Mouse (Mus musculus): ENCODE results near the gene Mcm9. TPM values are rescaled to one million over a fixed set of nuclear protein-coding genes. Genes with fewer than 3 reads are reported as not detected.

Gene Mcm9
- polyA plus RNA-seq, 1 experiment from 2014 or later: 17.1 TPM

GRCm38 (mm10) chr10:53608274-53608673 lies 22.0 kb downstream of the Mcm9 start:
- WGBS: 85% methylated on average over 2 of the region's 2 CpGs
- H3K36me3 ChIP-seq: peaks cover 67% of the 10 kb centered on the region
- H3K9ac ChIP-seq (replicated peaks): no peak overlapping the region

GRCm38 (mm10) chr10:53605328-53605727 lies 24.9 kb downstream of the Mcm9 start:
- Histone ChIP-seq H3K4me1 (peaks cover 12% of the 10 kb centered on the region), H3K4me2 (replicated peaks) (no peak overlapping the region), H3K27ac (replicated peaks) (no peak overlapping the region), H3K4me3 (no peak overlapping the region), H3K9ac (replicated peaks) (no peak overlapping the region), H3K36me3 (peaks cover 70% of the 10 kb centered on the region), H3K27me3 (no peaks in the 10 kb centered on the region), H3K9me3 (no peaks in the 10 kb centered on the region)
- ATAC-seq (ENCODE audit: low FRiP score, low read depth): no peak
- WGBS: 79% methylated on average over 2 of the region's 2 CpGs

More at GRCm38 (mm10) chr10:53608274-53608673, 22.0 kb downstream of the Mcm9 start:
- Histone ChIP-seq H3K4me2 (replicated peaks) (no peak overlapping the region), H3K27ac (replicated peaks) (no peak overlapping the region), H3K4me3 (no peak overlapping the region), H3K27me3 (no peaks in the 10 kb centered on the region), H3K4me1 (no peaks in the 10 kb centered on the region), H3K9me3 (no peaks in the 10 kb centered on the region)
- no peak for ATAC-seq (ENCODE audit: low FRiP score, low read depth)

- H3K27me3 ChIP-seq: no peaks in the 10 kb centered on the region
- H3K4me2 ChIP-seq (replicated peaks): peak overlapping the region; percentile 48
- H3K36me3 ChIP-seq: peaks cover 20% of the 10 kb centered on the region
- no peaks in the 10 kb centered on the region for H3K9me3 ChIP-seq
- 0 out of 2 replicates have a peak overlapping the region, but pooled peaks have one; percentile 28 for H3K9ac ChIP-seq (replicated peaks)
- peak overlapping the region; percentile 29 for H3K4me3 ChIP-seq
- H3K4me1 ChIP-seq: peaks cover 30% of the 10 kb centered on the region
- 55% methylated on average over 5 of the region's 5 CpGs for WGBS
- H3K27ac ChIP-seq (replicated peaks): no peak overlapping the region
- no peak for ATAC-seq (ENCODE audit: low FRiP score, low read depth)
These were observed 31.4 kb downstream of the Mcm9 start for GRCm38 (mm10) chr10:53598821-53599220.

- peak; percentile 28 for ATAC-seq (ENCODE audit: low FRiP score, low read depth)
- H3K9ac ChIP-seq (replicated peaks): peak overlapping the region; percentile 97
- peak overlapping the region; percentile 64 for H3K4me2 ChIP-seq (replicated peaks)
- no peaks in the 10 kb centered on the region for H3K27me3 ChIP-seq
- H3K4me3 ChIP-seq: peak overlapping the region; percentile 97
- H3K4me1 ChIP-seq: peaks cover 30% of the 10 kb centered on the region
- WGBS: under 1% methylated on average over 77 of the region's 99 CpGs
- H3K9me3 ChIP-seq: no peaks in the 10 kb centered on the region
- peaks cover 12% of the 10 kb centered on the region for H3K36me3 ChIP-seq
- peak overlapping the region; percentile 99 for H3K27ac ChIP-seq (replicated peaks)
These were observed 32.9 kb downstream of the Mcm9 start for GRCm38 (mm10) chr10:53597121-53597881.

GRCm38 (mm10) chr10:53596677-53597120 lies 33.5 kb downstream of the Mcm9 start, which contains the start of gene Asf1a:
Asf1a (plus strand) TSS chr10:53596757.
- H3K4me3 ChIP-seq: peak within 1 kb of the TSS; percentile 97
- peak within 1 kb of the TSS; percentile 97 for H3K9ac ChIP-seq (replicated peaks)
- ATAC-seq (ENCODE audit: low FRiP score, low read depth): peak; percentile 98
- peaks cover 32% of the 10 kb centered on the region for H3K4me1 ChIP-seq
- under 1% methylated on average over 35 of the region's 52 CpGs for WGBS
- no peaks in the 10 kb centered on the region for H3K27me3 ChIP-seq
- peak within 1 kb of the TSS; percentile 99 for H3K27ac ChIP-seq (replicated peaks)
- peaks cover 9% of the 10 kb centered on the region for H3K36me3 ChIP-seq
- no peaks in the 10 kb centered on the region for H3K9me3 ChIP-seq
- H3K4me2 ChIP-seq (replicated peaks): peak within 1 kb of the TSS; percentile 64

- WGBS: 11% methylated on average over 23 of the region's 27 CpGs
- peak; percentile 93 for ATAC-seq (ENCODE audit: low FRiP score, low read depth)
- peaks cover 26% of the 10 kb centered on the region for H3K4me1 ChIP-seq
- H3K4me3 ChIP-seq: peak overlapping the region; percentile 97
- peaks cover 3% of the 10 kb centered on the region; the same call in 1 of the 2 replicates for H3K36me3 ChIP-seq
- no peaks in the 10 kb centered on the region for H3K27me3 ChIP-seq
- peak overlapping the region; percentile 56 for H3K9ac ChIP-seq (replicated peaks)
- H3K27ac ChIP-seq (replicated peaks): peak overlapping the region; percentile 89
- no peaks in the 10 kb centered on the region for H3K9me3 ChIP-seq
- H3K4me2 ChIP-seq (replicated peaks): peak overlapping the region; percentile 64
These were observed 34.2 kb downstream of the Mcm9 start for GRCm38 (mm10) chr10:53595744-53596676.

- H3K9me3 ChIP-seq: no peaks in the 10 kb centered on the region
- H3K27me3 ChIP-seq: no peaks in the 10 kb centered on the region
- H3K4me3 ChIP-seq: no peak overlapping the region
- H3K9ac ChIP-seq (replicated peaks): no peak overlapping the region
- H3K4me2 ChIP-seq (replicated peaks): no peak overlapping the region
- 60% methylated on average over 3 of the region's 3 CpGs for WGBS
- no peak for ATAC-seq (ENCODE audit: low FRiP score, low read depth)
- no peak overlapping the region for H3K27ac ChIP-seq (replicated peaks)
- no peaks in the 10 kb centered on the region for H3K36me3 ChIP-seq
- peaks cover 1% of the 10 kb centered on the region; the same call in 1 of the 2 replicates for H3K4me1 ChIP-seq
These were observed 44.5 kb downstream of the Mcm9 start for GRCm38 (mm10) chr10:53585777-53586176.

GRCm38 (mm10) chr10:53581087-53581486 lies 49.2 kb downstream of the Mcm9 start:
- Histone ChIP-seq H3K4me2 (replicated peaks) (peak overlapping the region; percentile 49), H3K4me3 (peak overlapping the region; percentile 27), H3K27ac (replicated peaks) (no peak overlapping the region), H3K9me3 (no peaks in the 10 kb centered on the region), H3K27me3 (no peaks in the 10 kb centered on the region), H3K36me3 (no peaks in the 10 kb centered on the region), H3K9ac (replicated peaks) (peak overlapping the region; percentile 29; the same call in 1 of the 2 replicates), H3K4me1 (peaks cover 10% of the 10 kb centered on the region; the same call in 1 of the 2 replicates)
- WGBS: 24% methylated on average over 8 of the region's 12 CpGs
- peak; percentile 73 for ATAC-seq (ENCODE audit: low FRiP score, low read depth)

- WGBS: 7% methylated on average over 14 of the region's 14 CpGs
- Histone ChIP-seq H3K27ac (replicated peaks) (no peak overlapping the region), H3K9me3 (no peaks in the 10 kb centered on the region), H3K4me1 (peaks cover 10% of the 10 kb centered on the region; the same call in 1 of the 2 replicates), H3K27me3 (no peaks in the 10 kb centered on the region), H3K9ac (replicated peaks) (peak overlapping the region; percentile 29; the same call in 1 of the 2 replicates), H3K36me3 (no peaks in the 10 kb centered on the region), H3K4me3 (peak overlapping the region; percentile 27), H3K4me2 (replicated peaks) (peak overlapping the region; percentile 49)
- ATAC-seq (ENCODE audit: low FRiP score, low read depth): peak; percentile 86
These were observed 49.6 kb downstream of the Mcm9 start for GRCm38 (mm10) chr10:53580621-53581081.

GRCm38 (mm10) chr10:53580137-53580536 lies 50.1 kb downstream of the Mcm9 start:
- ATAC-seq (ENCODE audit: low FRiP score, low read depth): peak; percentile 68
- Histone ChIP-seq H3K36me3 (no peaks in the 10 kb centered on the region), H3K4me2 (replicated peaks) (peak overlapping the region; percentile 49), H3K9me3 (no peaks in the 10 kb centered on the region), H3K4me3 (peak overlapping the region; percentile 27), H3K27ac (replicated peaks) (no peak overlapping the region), H3K4me1 (peaks cover 10% of the 10 kb centered on the region; the same call in 1 of the 2 replicates), H3K9ac (replicated peaks) (no peak overlapping the region), H3K27me3 (no peaks in the 10 kb centered on the region)
- 35% methylated on average over 7 of the region's 7 CpGs for WGBS

GRCm38 (mm10) chr10:53568531-53568930 lies 61.7 kb downstream of the Mcm9 start:
- H3K4me2 ChIP-seq (replicated peaks): no peak overlapping the region
- no peak overlapping the region for H3K27ac ChIP-seq (replicated peaks)
- no peaks in the 10 kb centered on the region for H3K9me3 ChIP-seq
- no peaks in the 10 kb centered on the region for H3K27me3 ChIP-seq
- no peak overlapping the region for H3K9ac ChIP-seq (replicated peaks)
- no peaks in the 10 kb centered on the region for H3K4me1 ChIP-seq
- no peak for ATAC-seq (ENCODE audit: low FRiP score, low read depth)
- H3K4me3 ChIP-seq: no peak overlapping the region
- no peaks in the 10 kb centered on the region for H3K36me3 ChIP-seq

Measured in midbrain, embryonic 12.5 days (tissue).